Mouse (Mus musculus): ENCODE data around the gene Bcar3. TPM values are rescaled to one million over a fixed set of nuclear protein-coding genes. Genes with fewer than 3 reads are reported as not detected.
A peak's percentile ranks its signal among the peaks of the same experiment; 100 is the strongest.

The Bcar3 gene
- polyA plus RNA-seq, 1 experiment from 2014 or later: 15.9 TPM

DNA sequence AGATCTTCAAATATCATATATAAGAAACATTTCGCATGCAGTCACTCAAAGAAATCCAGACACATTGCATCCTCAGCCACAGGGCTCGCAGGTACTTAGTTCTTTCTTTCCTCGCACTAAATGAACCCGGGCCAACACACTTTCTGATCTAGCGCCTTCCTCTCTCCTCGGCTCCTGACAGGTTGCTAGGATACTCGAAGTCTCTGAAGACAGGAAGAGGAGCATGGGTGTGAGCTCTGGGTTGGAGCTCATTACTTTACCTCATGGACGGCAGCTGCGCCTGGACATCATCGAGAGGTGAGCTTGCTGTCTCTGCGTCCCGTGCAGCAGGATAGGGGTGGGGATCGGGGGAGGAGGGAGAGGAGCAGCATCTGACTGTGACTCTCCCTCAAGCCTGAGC is 225.1 kb downstream of the Bcar3 start:
- no peak overlapping the region for H3K9ac ChIP-seq (replicated peaks; ENCODE audit: low read length)
- 39% methylated on average over 13 of the region's 13 CpGs for WGBS
- peaks cover 29% of the 10 kb centered on the region for H3K4me1 ChIP-seq (ENCODE audit: insufficient read depth, low read length)
- no peaks in the 10 kb centered on the region for H3K27me3 ChIP-seq (ENCODE audit: insufficient read depth, low read length)
- H3K9me3 ChIP-seq (ENCODE audit: low read length): no peaks in the 10 kb centered on the region
- no peak overlapping the region for H3K4me2 ChIP-seq (replicated peaks; ENCODE audit: low read depth, low read length)
- no peak overlapping the region for H3K4me3 ChIP-seq (ENCODE audit: low read length)
- peak; percentile 3; the same call in 1 of the 2 replicates for ATAC-seq (ENCODE audit: low FRiP score, low TSS enrichment)
- no peak overlapping the region for H3K27ac ChIP-seq (ENCODE audit: low read length)
- no peaks in the 10 kb centered on the region for H3K36me3 ChIP-seq (ENCODE audit: insufficient read depth, low read length)

GRCm38 (mm10) chr3:122520365-122520764 is 226.4 kb downstream of the Bcar3 start:
- Histone ChIP-seq H3K9ac (replicated peaks; ENCODE audit: low read length) (no peak overlapping the region), H3K4me1 (ENCODE audit: insufficient read depth, low read length) (peaks cover 26% of the 10 kb centered on the region), H3K9me3 (ENCODE audit: low read length) (no peaks in the 10 kb centered on the region), H3K27me3 (ENCODE audit: insufficient read depth, low read length) (no peaks in the 10 kb centered on the region), H3K4me2 (replicated peaks; ENCODE audit: low read depth, low read length) (no peak overlapping the region), H3K36me3 (ENCODE audit: insufficient read depth, low read length) (no peaks in the 10 kb centered on the region), H3K4me3 (ENCODE audit: low read length) (no peak overlapping the region), H3K27ac (ENCODE audit: low read length) (no peak overlapping the region)
- 75% methylated on average over 3 of the region's 3 CpGs for WGBS
- no peak for ATAC-seq (ENCODE audit: low FRiP score, low TSS enrichment)

GRCm38 (mm10) chr3:122520875-122521274 is 226.9 kb downstream of the Bcar3 start:
- H3K36me3 ChIP-seq (ENCODE audit: insufficient read depth, low read length): no peaks in the 10 kb centered on the region
- H3K4me3 ChIP-seq (ENCODE audit: low read length): no peak overlapping the region
- no peaks in the 10 kb centered on the region for H3K9me3 ChIP-seq (ENCODE audit: low read length)
- H3K4me2 ChIP-seq (replicated peaks; ENCODE audit: low read depth, low read length): no peak overlapping the region
- WGBS: 87% methylated on average over 4 of the region's 4 CpGs
- no peak overlapping the region for H3K9ac ChIP-seq (replicated peaks; ENCODE audit: low read length)
- H3K27ac ChIP-seq (ENCODE audit: low read length): no peak overlapping the region
- ATAC-seq (ENCODE audit: low FRiP score, low TSS enrichment): no peak
- H3K27me3 ChIP-seq (ENCODE audit: insufficient read depth, low read length): no peaks in the 10 kb centered on the region
- peaks cover 26% of the 10 kb centered on the region for H3K4me1 ChIP-seq (ENCODE audit: insufficient read depth, low read length)

GRCm38 (mm10) chr3:122521294-122521693 is 227.4 kb downstream of the Bcar3 start:
- WGBS: 36% methylated on average over 1 of the region's 1 CpGs
- H3K4me1 ChIP-seq (ENCODE audit: insufficient read depth, low read length): peaks cover 24% of the 10 kb centered on the region
- no peaks in the 10 kb centered on the region for H3K27me3 ChIP-seq (ENCODE audit: insufficient read depth, low read length)
- no peak overlapping the region for H3K4me3 ChIP-seq (ENCODE audit: low read length)
- no peak for ATAC-seq (ENCODE audit: low FRiP score, low TSS enrichment)
- H3K9ac ChIP-seq (replicated peaks; ENCODE audit: low read length): no peak overlapping the region
- H3K4me2 ChIP-seq (replicated peaks; ENCODE audit: low read depth, low read length): no peak overlapping the region
- H3K27ac ChIP-seq (ENCODE audit: low read length): no peak overlapping the region
- H3K9me3 ChIP-seq (ENCODE audit: low read length): no peaks in the 10 kb centered on the region
- no peaks in the 10 kb centered on the region; the same call in 1 of the 2 replicates for H3K36me3 ChIP-seq (ENCODE audit: insufficient read depth, low read length)

DNA sequence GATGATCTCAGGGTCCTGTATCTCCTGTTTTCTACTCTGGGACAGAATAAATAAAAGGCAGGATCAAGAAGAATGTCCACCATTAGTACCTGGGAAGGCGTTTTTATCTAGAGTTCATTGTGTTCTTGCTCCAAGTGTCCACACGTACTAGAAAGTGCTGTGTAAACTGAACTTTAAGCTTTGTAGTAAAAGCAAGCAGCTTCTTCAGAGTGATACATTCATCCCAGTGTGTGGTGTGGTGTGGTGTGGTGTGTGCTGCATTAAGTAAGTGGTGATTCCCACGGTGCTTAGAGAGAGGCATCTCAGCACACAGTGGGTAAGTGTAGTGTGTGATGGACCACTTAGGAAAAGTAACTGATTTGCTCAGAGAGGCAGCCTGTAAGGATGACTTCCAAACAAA is 234.5 kb downstream of the Bcar3 start:
- Histone ChIP-seq H3K36me3 (ENCODE audit: insufficient read depth, low read length) (peaks cover 14% of the 10 kb centered on the region), H3K9ac (replicated peaks; ENCODE audit: low read length) (no peak overlapping the region), H3K4me2 (replicated peaks; ENCODE audit: low read depth, low read length) (no peak overlapping the region), H3K9me3 (ENCODE audit: low read length) (peaks cover 3% of the 10 kb centered on the region; the same call in 1 of the 2 replicates), H3K27me3 (ENCODE audit: insufficient read depth, low read length) (no peaks in the 10 kb centered on the region), H3K27ac (ENCODE audit: low read length) (no peak overlapping the region), H3K4me3 (ENCODE audit: low read length) (no peak overlapping the region), H3K4me1 (ENCODE audit: insufficient read depth, low read length) (no peaks in the 10 kb centered on the region)
- 89% methylated on average over 3 of the region's 3 CpGs for WGBS
- ATAC-seq (ENCODE audit: low FRiP score, low TSS enrichment): no peak

DNA sequence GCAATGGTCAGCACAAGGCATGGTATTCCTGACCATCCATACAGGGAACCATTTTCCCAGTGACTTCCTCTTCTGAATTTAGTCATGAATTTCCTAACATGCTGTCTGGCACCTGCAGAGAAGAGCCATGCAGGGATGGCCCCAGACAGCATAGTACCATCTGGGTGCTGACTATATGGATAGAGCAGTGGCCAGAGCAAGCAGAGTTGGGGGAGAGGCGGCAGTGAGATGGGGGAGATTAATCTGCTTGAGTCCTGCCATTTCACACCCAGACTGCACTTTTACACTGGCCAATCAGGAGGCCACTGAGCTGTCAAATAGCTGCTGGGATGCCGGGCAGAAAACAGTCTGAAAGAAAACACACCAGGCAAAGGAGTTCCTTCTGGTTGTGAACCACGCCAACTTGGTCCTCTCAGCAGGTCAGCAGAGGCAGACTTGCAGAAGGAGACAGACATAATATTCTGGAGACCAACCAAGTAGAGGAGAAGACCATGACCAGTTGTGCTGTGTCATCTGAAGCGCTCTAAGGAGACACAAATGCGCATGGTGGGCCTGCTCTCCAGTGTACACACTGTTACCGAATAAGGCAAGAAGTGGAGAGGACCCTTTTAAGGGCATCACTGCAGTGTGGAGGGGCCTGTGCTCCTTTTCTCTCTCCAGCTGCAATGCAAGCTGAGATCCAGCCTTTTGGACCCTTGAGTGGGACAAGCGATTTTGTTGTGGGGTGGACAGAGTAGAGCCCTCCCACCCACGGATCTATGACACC is 242.2 kb downstream of the Bcar3 start:
- H3K9ac ChIP-seq (replicated peaks; ENCODE audit: low read length): no peak overlapping the region
- no peak overlapping the region for H3K27ac ChIP-seq (ENCODE audit: low read length)
- no peak overlapping the region for H3K4me2 ChIP-seq (replicated peaks; ENCODE audit: low read depth, low read length)
- H3K4me1 ChIP-seq (ENCODE audit: insufficient read depth, low read length): no peaks in the 10 kb centered on the region
- H3K4me3 ChIP-seq (ENCODE audit: low read length): no peak overlapping the region
- H3K36me3 ChIP-seq (ENCODE audit: insufficient read depth, low read length): peaks cover 35% of the 10 kb centered on the region
- H3K9me3 ChIP-seq (ENCODE audit: low read length): no peaks in the 10 kb centered on the region
- 83% methylated on average over 8 of the region's 8 CpGs for WGBS
- H3K27me3 ChIP-seq (ENCODE audit: insufficient read depth, low read length): no peaks in the 10 kb centered on the region
- ATAC-seq (ENCODE audit: low FRiP score, low TSS enrichment): no peak

DNA sequence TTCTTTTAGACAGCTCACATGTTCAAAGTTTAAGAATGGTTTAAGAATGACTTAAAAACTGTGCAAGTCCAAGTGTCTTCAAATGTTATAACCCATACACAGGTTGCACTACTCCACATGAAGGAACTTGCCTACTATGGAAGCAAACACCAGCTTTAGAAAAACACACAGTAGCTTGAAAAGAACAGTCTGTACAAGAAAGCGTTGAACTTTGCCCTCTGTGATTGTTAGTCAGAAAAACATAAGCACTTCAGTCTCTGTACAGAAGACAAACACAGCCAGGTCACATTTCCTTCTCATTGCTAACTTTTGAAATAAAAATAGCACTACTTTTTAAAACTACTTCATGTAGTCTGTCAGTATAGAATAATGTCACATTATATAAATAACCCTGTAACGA is 244.9 kb downstream of the Bcar3 start:
- Histone ChIP-seq H3K9ac (replicated peaks; ENCODE audit: low read length) (no peak overlapping the region), H3K4me2 (replicated peaks; ENCODE audit: low read depth, low read length) (no peak overlapping the region), H3K27me3 (ENCODE audit: insufficient read depth, low read length) (no peaks in the 10 kb centered on the region), H3K4me1 (ENCODE audit: insufficient read depth, low read length) (no peaks in the 10 kb centered on the region), H3K4me3 (ENCODE audit: low read length) (no peak overlapping the region), H3K9me3 (ENCODE audit: low read length) (no peaks in the 10 kb centered on the region), H3K36me3 (ENCODE audit: insufficient read depth, low read length) (peaks cover 51% of the 10 kb centered on the region), H3K27ac (ENCODE audit: low read length) (no peak overlapping the region)
- ATAC-seq (ENCODE audit: low FRiP score, low TSS enrichment): no peak
- 76% methylated on average over 2 of the region's 2 CpGs for WGBS

- H3K27ac ChIP-seq (ENCODE audit: low read length): no peak overlapping the region
- no peak overlapping the region for H3K4me3 ChIP-seq (ENCODE audit: low read length)
- H3K4me1 ChIP-seq (ENCODE audit: insufficient read depth, low read length): no peaks in the 10 kb centered on the region
- no peak for ATAC-seq (ENCODE audit: low FRiP score, low TSS enrichment)
- WGBS: 66% methylated on average over 17 of the region's 17 CpGs
- H3K9ac ChIP-seq (replicated peaks; ENCODE audit: low read length): no peak overlapping the region
- H3K4me2 ChIP-seq (replicated peaks; ENCODE audit: low read depth, low read length): no peak overlapping the region
- no peaks in the 10 kb centered on the region for H3K27me3 ChIP-seq (ENCODE audit: insufficient read depth, low read length)
- no peaks in the 10 kb centered on the region for H3K9me3 ChIP-seq (ENCODE audit: low read length)
- peaks cover 62% of the 10 kb centered on the region for H3K36me3 ChIP-seq (ENCODE audit: insufficient read depth, low read length)
Measured at GRCm38 (mm10) chr3:122539961-122540690, 246.2 kb downstream of the Bcar3 start.

GRCm38 (mm10) chr3:122540918-122541317 is 247.0 kb downstream of the Bcar3 start:
- Histone ChIP-seq H3K9me3 (ENCODE audit: low read length) (no peaks in the 10 kb centered on the region), H3K4me2 (replicated peaks; ENCODE audit: low read depth, low read length) (no peak overlapping the region), H3K27ac (ENCODE audit: low read length) (no peak overlapping the region), H3K4me3 (ENCODE audit: low read length) (no peak overlapping the region), H3K27me3 (ENCODE audit: insufficient read depth, low read length) (no peaks in the 10 kb centered on the region), H3K9ac (replicated peaks; ENCODE audit: low read length) (no peak overlapping the region), H3K36me3 (ENCODE audit: insufficient read depth, low read length) (peaks cover 66% of the 10 kb centered on the region), H3K4me1 (ENCODE audit: insufficient read depth, low read length) (no peaks in the 10 kb centered on the region)
- 60% methylated on average over 4 of the region's 4 CpGs for WGBS
- ATAC-seq (ENCODE audit: low FRiP score, low TSS enrichment): no peak

DNA sequence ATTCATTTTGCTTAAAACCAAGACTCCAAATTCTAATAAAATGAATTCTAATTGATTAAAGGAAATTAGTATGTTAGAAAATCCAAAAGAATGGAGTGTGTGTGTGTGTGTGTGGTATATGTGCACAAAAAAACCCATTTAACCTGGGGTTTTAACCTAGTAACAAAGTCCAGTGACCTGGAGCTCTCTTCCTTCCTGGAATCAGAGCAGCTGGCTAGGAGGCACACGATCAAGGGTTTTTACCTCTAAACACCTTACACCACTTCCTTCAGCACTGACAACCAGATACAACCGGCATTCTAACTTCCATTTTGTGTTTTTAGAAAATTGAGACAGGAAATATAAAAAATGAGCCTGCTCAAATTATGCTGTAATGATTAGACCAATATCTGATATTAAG is 251.4 kb downstream of the Bcar3 start:
- H3K36me3 ChIP-seq (ENCODE audit: insufficient read depth, low read length): peaks cover 53% of the 10 kb centered on the region
- H3K27ac ChIP-seq (ENCODE audit: low read length): no peak overlapping the region
- H3K4me3 ChIP-seq (ENCODE audit: low read length): no peak overlapping the region
- H3K4me1 ChIP-seq (ENCODE audit: insufficient read depth, low read length): no peaks in the 10 kb centered on the region
- no peak overlapping the region for H3K9ac ChIP-seq (replicated peaks; ENCODE audit: low read length)
- ATAC-seq (ENCODE audit: low FRiP score, low TSS enrichment): no peak
- H3K9me3 ChIP-seq (ENCODE audit: low read length): no peaks in the 10 kb centered on the region
- no peak overlapping the region for H3K4me2 ChIP-seq (replicated peaks; ENCODE audit: low read depth, low read length)
- H3K27me3 ChIP-seq (ENCODE audit: insufficient read depth, low read length): no peaks in the 10 kb centered on the region
- WGBS: 77% methylated on average over 2 of the region's 2 CpGs

All from kidney, embryonic 16.5 days (tissue).